Mouse (Mus musculus): ENCODE measurements at regions not wholly inside any gene's neighbourhood (a gene's known extent, or its start where the extent isn't known, plus 50 kb on each side); places are given as distances from the start of the nearest gene placed in this dataset.
"Not testable (repeated sequence)": the region's sequence is repeated elsewhere in the genome, so short reads cannot be mapped to it uniquely, and the experiment has no call there.

GRCm38 (mm10) chr5:50343681-50344080 lies 284.9 kb upstream of the Adgra3 start:
- no peak for DNase-seq (ENCODE audit: low spot score in 2 of 2)

- DNase-seq (ENCODE audit: low spot score in 2 of 2), result no peak
These were observed 250.7 kb upstream of the Adgra3 start for GRCm38 (mm10) chr5:50309491-50309890.

GRCm38 (mm10) chr5:50303859-50304480 lies 245.2 kb upstream of the Adgra3 start:
- DNase-seq (ENCODE audit: low spot score in 2 of 2), result no peak

GRCm38 (mm10) chr5:50293794-50294193 lies 235.0 kb upstream of the Adgra3 start:
- no peak for DNase-seq (ENCODE audit: low spot score in 2 of 2)

GRCm38 (mm10) chr5:50290879-50291410 lies 232.1 kb upstream of the Adgra3 start:
- no peak for DNase-seq (ENCODE audit: low spot score in 2 of 2)

GRCm38 (mm10) chr5:50260417-50260816 lies 201.6 kb upstream of the Adgra3 start:
- no peak for DNase-seq (ENCODE audit: low spot score in 2 of 2)

- DNase-seq (ENCODE audit: low spot score in 2 of 2), result no peak
These were observed 199.2 kb upstream of the Adgra3 start for GRCm38 (mm10) chr5:50258017-50258416.

- no peak for DNase-seq (ENCODE audit: low spot score in 2 of 2)
These were observed 175.3 kb upstream of the Adgra3 start for GRCm38 (mm10) chr5:50234111-50234510.

GRCm38 (mm10) chr5:50216956-50217355 lies 158.2 kb upstream of the Adgra3 start:
- DNase-seq (ENCODE audit: low spot score in 2 of 2), result no peak

GRCm38 (mm10) chr5:50215960-50216359 lies 157.2 kb upstream of the Adgra3 start:
- DNase-seq (ENCODE audit: low spot score in 2 of 2), result no peak

GRCm38 (mm10) chr5:50202307-50203010 lies 143.7 kb upstream of the Adgra3 start:
- DNase-seq (ENCODE audit: low spot score in 2 of 2), result no peak

GRCm38 (mm10) chr5:50196423-50196822 lies 137.6 kb upstream of the Adgra3 start:
- no peak for DNase-seq (ENCODE audit: low spot score in 2 of 2)

GRCm38 (mm10) chr5:50195993-50196392 lies 137.2 kb upstream of the Adgra3 start:
- no peak for DNase-seq (ENCODE audit: low spot score in 2 of 2)

- no peak for DNase-seq (ENCODE audit: low spot score in 2 of 2)
These were observed 130.6 kb upstream of the Adgra3 start for GRCm38 (mm10) chr5:50189394-50189793.

- DNase-seq (ENCODE audit: low spot score in 2 of 2), result no peak
These were observed 123.9 kb upstream of the Adgra3 start for GRCm38 (mm10) chr5:50182721-50183120.

- no peak for DNase-seq (ENCODE audit: low spot score in 2 of 2)
These were observed 97.8 kb upstream of the Adgra3 start for GRCm38 (mm10) chr5:50156557-50156956.

- not testable (repeated sequence) for DNase-seq (ENCODE audit: low spot score in 2 of 2)
These were observed 96.5 kb upstream of the Adgra3 start for GRCm38 (mm10) chr5:50155170-50155860.

- peak in 1 of 2 experiments; percentile 35 for DNase-seq (ENCODE audit: low spot score in 2 of 2)
These were observed 88.1 kb upstream of the Adgra3 start for GRCm38 (mm10) chr5:50146926-50147325.

- DNase-seq (ENCODE audit: low spot score in 2 of 2), result no peak
These were observed 86.8 kb upstream of the Adgra3 start for GRCm38 (mm10) chr5:50145458-50146083.

GRCm38 (mm10) chr5:50130202-50130601 lies 71.4 kb upstream of the Adgra3 start:
- DNase-seq (ENCODE audit: low spot score in 2 of 2), result no peak

- DNase-seq (ENCODE audit: low spot score in 2 of 2), result no peak
These were observed 70.2 kb upstream of the Adgra3 start for GRCm38 (mm10) chr5:50128972-50129371.

- DNase-seq (ENCODE audit: low spot score in 2 of 2), result no peak
These were observed 67.8 kb upstream of the Adgra3 start for GRCm38 (mm10) chr5:50126594-50126993.

Measured in urinary bladder, postnatal 36 days (tissue).